ENCODE assay signal across 18 mouse cellular contexts in genomic region chr3:145514197-145514596, GRCm38 (mm10).
DNase-seq lines count a peak whose midpoint lies in the region; TF ChIP-seq lines count a peak whose summit lies in the region.
"Had no signal": no experiment of that assay in that cellular context is flagged by ENCODE, and none has a peak within 500 bp of the region (broad histone marks: within the 10 kb centered on the region; RNA-seq: fewer than 3 reads in every experiment).

No protein-coding gene starts in this region.

- no peak overlapping the region for H3K4me3 ChIP-seq in gastrocnemius, adult 2 months
- H3K4me3 ChIP-seq: embryonic facial prominence, embryonic 10.5 days; erythroblast, embryonic 14.5 days; forebrain, embryonic 10.5 days; heart, embryonic 13.5 days; hindbrain, embryonic 13.5 days had no signal

- intact Hi-C loops in gastrocnemius, adult 2 months (cut with DNase I) = no loop called here

- peak overlapping the region; percentile 10 for H3K27ac ChIP-seq in gastrocnemius, adult 2 months
- H3K27ac ChIP-seq: embryonic facial prominence, embryonic 10.5 days; forebrain, embryonic 10.5 days; heart, embryonic 13.5 days; hindbrain, embryonic 13.5 days had no signal

- no peak for DNase-seq in gastrocnemius, adult 2 months
- no peak for DNase-seq in gastrocnemius, adult 18-20 months (ENCODE audit: low spot score)
- peak; percentile 3 for DNase-seq in left cerebral cortex, adult 11 months (ENCODE audit: low spot score)
- DNase-seq in left cerebral cortex, adult 8-10 months (ENCODE audit: low spot score in 2 of 2) = no peak
- DNase-seq in brain, adult 2 months (ENCODE audit: low read depth, low spot score) = peak; percentile 67
- peak; percentile 38 for DNase-seq in telencephalon, adult 2 months (ENCODE audit: low read depth, low spot score)
- no peak for DNase-seq in adrenal gland, adult 8-10 months
- DNase-seq: adrenal gland, postnatal 14 days; cerebellum, adult 18-20 months; cerebellum, postnatal 10 days; gastrocnemius, postnatal 36 days; heart, adult 11 months; heart, postnatal 10 days had no signal

- no peak for TF ChIP-seq CTCF in gastrocnemius, adult 2 months (IDR thresholded peaks at IDR 0.05)

Comparison
In these comparisons a context has a peak if more than half of its experiments do, and no peak if none do; other contexts are left out.
1. DNase-seq: peak in left cerebral cortex, adult 11 months (single experiment), brain, adult 2 months (single experiment) and telencephalon, adult 2 months (single experiment); none in gastrocnemius, adult 2 months (single experiment), gastrocnemius, adult 18-20 months (single experiment), left cerebral cortex, adult 8-10 months (0 of 2) and adrenal gland, adult 8-10 months (single experiment).